Mouse (Mus musculus) spleen, adult 2 months (tissue): ENCODE data around the gene Golt1b. TPM values are rescaled to one million over a fixed set of nuclear protein-coding genes. Genes with fewer than 3 reads are reported as not detected.

Experiments
- DNase-seq, 2 experiments: peaks; one replicate each; pipeline versions ENCODE4 v3.0.0 to v3.0.0-alpha.2; 2012 to 2021; ENCODE audit warnings: low spot score in 2 of 2, low read depth in 1 of 2
- H3K27ac ChIP-seq: fragments of 200-500 bp; 2 replicates; pipeline ENCODE4 v1.5.1; 2012; ENCODE audit warnings: low read length, inconsistent platforms; ENCODE audit not compliant: insufficient read depth
- H3K27me3 ChIP-seq: fragments of 200-500 bp; 2 replicates; pipeline ENCODE4 v1.6.1; 2012; ENCODE audit warnings: mild to moderate bottlenecking, moderate library complexity, low read length, inconsistent platforms; ENCODE audit not compliant: control insufficient read depth, insufficient read depth
- H3K36me3 ChIP-seq: fragments of 200-500 bp; 2 replicates; pipeline ENCODE4 v1.6.1; 2012; ENCODE audit warnings: mild to moderate bottlenecking, low read length, inconsistent platforms; ENCODE audit not compliant: control insufficient read depth, insufficient read depth
- H3K4me1 ChIP-seq: fragments of 200-500 bp; 2 replicates; pipeline ENCODE4 v1.6.1; 2011; ENCODE audit warnings: inconsistent platforms; ENCODE audit not compliant: control insufficient read depth, insufficient read depth, insufficient read length
- H3K4me3 ChIP-seq: fragments of 200-500 bp; 2 replicates; pipeline ENCODE4 v1.5.1; 2011; ENCODE audit warnings: mild to moderate bottlenecking, inconsistent platforms; ENCODE audit not compliant: insufficient read depth, insufficient read length; ENCODE audit errors: extremely low read depth
- CTCF ChIP-seq: fragments of 200-500 bp; IDR thresholded peaks from 2 replicates; pipeline ENCODE4 v1.5.1; 2011; ENCODE audit warnings: mild to moderate bottlenecking, inconsistent platforms; ENCODE audit not compliant: insufficient read depth, insufficient read length, insufficient replicate concordance; ENCODE audit errors: extremely low read depth
- POLR2A ChIP-seq: fragments of 200-500 bp; IDR thresholded peaks from 2 replicates; pipeline ENCODE4 v1.6.1; 2011; ENCODE audit warnings: low read depth, low read length, inconsistent platforms
- WGBS: fragments of 180-500 bp; shearing (Covaris S2); methylation state at CpG from one replicate; pipeline ENCODE4 v1.1.7; 2018; 5-methylcytosine and 5-hydroxymethylcytosine counted together
- polyA plus RNA-seq: library from polyadenylated mRNA; depleted of rRNA; stranded (reverse); fragments of >200 nt; gene quantifications from 2 replicates; pipeline ENCODE4 v1.2.3, GENCODE M21; 2012; rRNA removed

The Golt1b gene
- polyA plus RNA-seq, 1 experiment = 3.1 TPM

DNA sequence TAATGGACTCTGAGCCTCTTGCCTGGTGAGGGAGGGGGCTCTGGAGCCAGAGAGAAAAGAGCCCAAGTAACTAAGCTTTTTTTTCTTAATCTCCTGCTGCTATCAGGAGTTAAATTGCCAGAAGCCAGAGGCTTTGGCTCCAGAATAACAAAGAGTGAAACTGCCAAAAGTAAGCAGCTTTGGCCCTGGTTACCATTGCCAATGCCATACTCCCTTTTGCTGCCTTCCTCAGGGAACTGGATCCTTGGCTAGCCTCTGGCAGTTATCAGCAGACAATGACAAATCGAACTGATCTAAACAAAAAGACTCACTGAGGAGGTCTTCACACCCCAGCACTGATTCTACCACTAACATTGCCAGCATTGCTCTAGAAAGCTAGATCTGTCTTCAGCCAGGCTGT, 24.1 kb downstream of the Golt1b start:
- DNase-seq = no peak
- WGBS = 50% methylated on average over 1 of the region's 1 CpGs
- Histone ChIP-seq H3K36me3 (no peaks in the 10 kb centered on the region), H3K4me1 (no peaks in the 10 kb centered on the region), H3K4me3 (no peak overlapping the region), H3K27ac (no peak overlapping the region), H3K27me3 (peaks cover 9% of the 10 kb centered on the region)
- TF ChIP-seq POLR2A (no peak), CTCF (no peak)

DNA sequence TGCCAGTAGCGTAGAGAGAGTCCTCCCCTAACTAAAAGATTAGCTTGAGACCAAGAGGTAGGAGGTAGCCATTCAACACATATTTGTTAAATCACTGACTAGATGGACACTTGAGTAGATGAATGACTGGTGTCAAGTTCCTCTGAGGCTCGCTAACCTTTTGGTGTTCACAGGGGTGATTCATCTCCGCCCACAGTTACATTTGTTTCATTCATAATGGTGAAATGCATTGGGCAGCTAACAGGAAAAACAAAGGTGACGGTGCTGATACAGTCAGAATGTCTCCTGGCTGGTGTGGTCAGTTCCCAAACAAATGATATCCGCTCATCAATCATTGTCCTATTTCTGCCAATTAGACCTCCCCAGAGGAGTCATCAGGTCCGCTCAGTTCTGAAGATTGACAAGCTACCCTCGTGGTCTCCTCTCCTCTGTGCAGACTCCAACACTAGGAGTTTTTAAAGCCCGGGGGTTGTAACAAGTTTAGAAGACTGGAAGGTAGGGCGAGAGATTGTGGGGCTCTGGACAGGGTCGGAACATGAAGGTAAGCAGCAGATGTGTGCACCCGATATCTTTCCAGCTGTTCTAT, 26.0 kb downstream of the Golt1b start, which contains the start of gene Spx:
Gene Spx, plus strand, starts transcription at position 536 of the 586 bp plus-strand sequence.
- Histone ChIP-seq H3K27ac (no peak within 1 kb of the TSS), H3K4me1 (no peaks in the 10 kb centered on the region), H3K4me3 (no peak within 1 kb of the TSS), H3K27me3 (peaks cover 9% of the 10 kb centered on the region), H3K36me3 (no peaks in the 10 kb centered on the region)
- no peak for TF ChIP-seq POLR2A
- no peak for TF ChIP-seq CTCF
- no peak for DNase-seq
- WGBS = 78% methylated on average over 11 of the region's 11 CpGs

DNA sequence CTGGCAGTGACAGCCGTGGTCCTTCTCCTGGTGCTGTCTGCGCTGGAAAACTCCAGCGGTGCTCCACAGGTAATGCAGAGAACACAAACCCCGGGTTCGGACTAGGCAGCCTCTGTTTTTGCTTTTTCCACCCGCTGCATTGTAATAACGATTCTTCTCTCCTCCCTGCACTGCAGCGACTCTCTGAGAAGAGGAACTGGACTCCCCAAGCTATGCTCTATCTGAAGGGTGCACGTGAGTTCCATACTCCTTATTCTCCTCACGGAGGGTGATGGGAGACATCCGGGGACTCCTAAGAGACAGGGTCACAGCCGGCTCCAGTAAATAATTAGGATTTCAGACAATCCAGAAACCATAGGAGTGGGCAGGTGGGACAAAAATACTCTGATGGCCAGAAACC, 26.8 kb downstream of the Golt1b start:
- Histone ChIP-seq H3K27ac (no peak overlapping the region), H3K27me3 (peaks cover 9% of the 10 kb centered on the region), H3K36me3 (no peaks in the 10 kb centered on the region), H3K4me1 (no peaks in the 10 kb centered on the region), H3K4me3 (no peak overlapping the region)
- 6% methylated on average over 12 of the region's 12 CpGs for WGBS
- DNase-seq = no peak
- TF ChIP-seq POLR2A (no peak), CTCF (no peak)

DNA sequence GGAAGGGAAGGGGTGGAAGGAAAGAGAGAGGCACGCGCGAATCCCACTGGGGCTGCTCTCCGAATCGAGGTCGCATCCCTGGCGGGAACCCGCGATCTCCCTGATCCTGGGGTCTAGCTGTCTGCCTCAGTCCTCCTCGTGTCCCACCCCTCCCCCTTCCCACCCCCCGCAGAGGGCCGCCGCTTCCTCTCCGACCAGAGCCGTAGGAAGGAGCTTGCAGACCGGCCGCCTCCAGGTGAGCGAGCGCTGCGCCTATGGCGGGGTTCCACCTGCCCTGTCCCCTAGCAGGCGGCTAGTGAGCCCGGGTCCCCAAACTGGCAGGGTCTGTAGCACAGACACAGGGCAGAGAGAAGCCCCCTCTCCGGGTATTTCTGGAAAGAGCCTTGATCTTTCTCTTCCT, 27.6 kb downstream of the Golt1b start:
- DNase-seq = no peak
- Histone ChIP-seq H3K27ac (no peak overlapping the region), H3K36me3 (no peaks in the 10 kb centered on the region), H3K27me3 (peaks cover 9% of the 10 kb centered on the region), H3K4me3 (no peak overlapping the region), H3K4me1 (no peaks in the 10 kb centered on the region)
- TF ChIP-seq CTCF (no peak), POLR2A (no peak)
- WGBS = 5% methylated on average over 24 of the region's 24 CpGs

DNA sequence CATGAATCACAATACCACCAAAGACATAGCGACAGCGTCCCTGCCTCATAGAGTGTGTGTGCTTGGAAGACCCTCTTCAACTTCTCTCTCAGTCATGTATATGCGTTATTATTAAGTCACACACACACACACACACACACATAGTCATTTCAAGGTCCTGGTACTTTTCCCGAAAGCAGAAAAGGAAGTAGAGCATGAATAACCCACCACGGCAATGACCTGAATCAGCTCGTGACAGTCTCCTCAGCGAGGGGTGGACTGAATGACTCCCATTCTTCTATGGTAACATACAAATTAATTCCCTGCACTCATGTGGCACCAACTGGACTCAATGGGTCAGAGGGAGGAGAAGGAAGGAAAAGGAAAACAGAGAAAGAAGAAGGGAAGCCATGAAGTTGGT, 38.0 kb downstream of the Golt1b start:
- H3K4me1 ChIP-seq = no peaks in the 10 kb centered on the region
- 40% methylated on average over 7 of the region's 7 CpGs for WGBS
- no peak for TF ChIP-seq POLR2A
- no peak for TF ChIP-seq CTCF
- H3K36me3 ChIP-seq = no peaks in the 10 kb centered on the region
- no peak overlapping the region for H3K27ac ChIP-seq
- no peaks in the 10 kb centered on the region for H3K27me3 ChIP-seq
- DNase-seq = no peak
- H3K4me3 ChIP-seq = no peak overlapping the region

DNA sequence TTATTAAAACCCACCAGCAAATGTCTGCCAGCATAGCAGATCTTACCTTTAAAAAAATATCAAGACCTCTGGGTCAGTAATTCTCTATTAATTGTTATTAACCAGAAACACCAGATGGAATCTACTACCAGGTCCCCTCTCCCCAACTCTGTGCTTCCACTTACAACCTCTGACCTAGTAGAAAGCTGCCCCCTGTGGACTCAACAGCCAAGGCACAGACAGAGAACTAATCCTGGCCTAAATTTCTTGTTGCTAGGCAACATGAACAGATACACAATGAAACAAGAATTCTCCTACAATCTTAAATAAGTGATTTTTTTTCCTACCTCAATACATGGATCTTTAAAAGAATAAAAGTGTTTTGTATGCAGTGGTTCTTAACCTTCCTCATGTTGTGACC, 42.1 kb downstream of the Golt1b start:
- TF ChIP-seq CTCF (no peak), POLR2A (no peak)
- Histone ChIP-seq H3K27me3 (no peaks in the 10 kb centered on the region), H3K27ac (no peak overlapping the region), H3K4me3 (no peak overlapping the region), H3K4me1 (no peaks in the 10 kb centered on the region), H3K36me3 (no peaks in the 10 kb centered on the region)
- DNase-seq = no peak

DNA sequence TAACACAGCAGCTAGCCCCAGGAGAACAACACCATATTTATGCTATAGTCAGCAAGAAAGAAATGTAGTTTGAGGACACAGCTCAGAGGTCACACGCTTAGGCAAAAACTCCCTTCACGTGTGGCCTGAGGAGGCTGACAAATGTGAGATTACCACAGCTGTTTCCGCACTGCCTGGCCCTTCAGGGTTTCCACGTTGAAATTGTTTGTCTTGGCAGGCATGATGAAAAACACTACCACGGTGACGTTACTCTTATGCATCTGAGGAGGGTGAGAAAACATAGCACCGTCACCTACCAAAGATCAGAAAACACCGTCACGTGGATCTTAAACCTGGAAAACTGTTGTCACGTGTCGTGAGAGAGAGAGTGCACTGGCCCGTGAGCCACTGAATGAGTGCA, 64.4 kb downstream of the Golt1b start:
- no peaks in the 10 kb centered on the region for H3K27me3 ChIP-seq
- no peak for DNase-seq
- H3K4me3 ChIP-seq = no peak overlapping the region
- no peak overlapping the region for H3K27ac ChIP-seq
- H3K4me1 ChIP-seq = no peaks in the 10 kb centered on the region; the same call in 1 of the 2 replicates
- no peak for TF ChIP-seq CTCF
- TF ChIP-seq POLR2A = no peak
- WGBS = 88% methylated on average over 12 of the region's 12 CpGs
- no peaks in the 10 kb centered on the region for H3K36me3 ChIP-seq

DNA sequence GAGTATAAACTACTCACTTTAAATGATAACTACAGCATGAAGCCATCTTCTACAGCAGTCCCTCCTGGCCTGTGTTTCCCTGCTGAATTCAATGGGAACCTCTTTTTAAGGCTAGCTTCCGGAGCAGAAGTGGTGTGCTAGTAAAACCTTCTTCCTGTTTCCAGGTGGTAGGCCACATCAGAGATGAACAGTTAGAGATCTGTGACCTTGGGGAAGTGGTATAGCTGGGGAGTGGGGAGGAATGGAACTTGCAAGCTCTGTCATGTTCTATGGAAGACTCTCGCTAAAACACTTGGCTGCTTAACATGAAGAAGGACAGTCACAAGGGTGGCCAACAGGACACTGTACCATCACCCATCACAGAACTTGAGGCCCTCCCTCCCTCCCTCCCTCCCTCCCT, 66.3 kb downstream of the Golt1b start:
- H3K36me3 ChIP-seq = no peaks in the 10 kb centered on the region
- H3K27me3 ChIP-seq = no peaks in the 10 kb centered on the region
- no peak overlapping the region for H3K4me3 ChIP-seq
- WGBS = 8% methylated on average over 2 of the region's 2 CpGs
- no peak for DNase-seq
- no peak for TF ChIP-seq POLR2A
- no peak for TF ChIP-seq CTCF
- no peaks in the 10 kb centered on the region; the same call in 1 of the 2 replicates for H3K4me1 ChIP-seq
- no peak overlapping the region for H3K27ac ChIP-seq

Other genes with a start within 250 kb of the Golt1b start
- gene Slco1a6, start 178.7 kb upstream of the Golt1b start, polyA plus RNA-seq = not detected in 2 replicates
- 0.40 and 0.52 TPM in 2 replicates for gene Iapp, start 88.8 kb upstream of the Golt1b start, polyA plus RNA-seq
- gene Slco1a5, start 64.2 kb upstream of the Golt1b start, polyA plus RNA-seq = not detected in 2 replicates
- gene Pyroxd1, start 41.6 kb upstream of the Golt1b start, polyA plus RNA-seq = 2.7 and 2.8 TPM in 2 replicates
- 8.1 and 8.9 TPM in 2 replicates for gene Recql, start 134 bp upstream of the Golt1b start, polyA plus RNA-seq
- gene Spx, start 26.2 kb downstream of the Golt1b start, polyA plus RNA-seq = 0.30 and 0.32 TPM in 2 replicates
- 0.02 TPM in 1 of 2 replicates, not detected in the other for gene Gys2, start 85.9 kb downstream of the Golt1b start, polyA plus RNA-seq
- 5.6 and 5.8 TPM in 2 replicates for gene Ldhb, start 120.7 kb downstream of the Golt1b start, polyA plus RNA-seq
- 12.0 and 12.8 TPM in 2 replicates for gene Kcnj8, start 184.4 kb downstream of the Golt1b start, polyA plus RNA-seq